Mouse (Mus musculus) ES-E14 (cell line): Measurements from ENCODE around the gene Sugp1. TPM values are rescaled to one million over a fixed set of nuclear protein-coding genes. Genes with fewer than 3 reads are reported as not detected.

Source experiments
- DNase-seq: peaks from one replicate; pipeline ENCODE4 v3.0.0-alpha.2; 2013; ENCODE audit warnings: low read depth, low spot score
- H3K27ac ChIP-seq: 2 replicates; pipeline ENCODE4 v1.5.1; 2012; ENCODE audit warnings: low read depth, mild to moderate bottlenecking, low read length, moderate library complexity, mixed read lengths; ENCODE audit not compliant: poor library complexity, insufficient read depth, severe bottlenecking
- H3K36me3 ChIP-seq: 2 replicates; pipeline ENCODE4 v1.6.1; 2012; ENCODE audit warnings: mild to moderate bottlenecking, low read length, moderate library complexity, mixed read lengths; ENCODE audit not compliant: control insufficient read depth, poor library complexity, insufficient read depth, severe bottlenecking
- H3K4me1 ChIP-seq, 2 experiments: fragments of 150-350 bp in 1 of 2; sonication (generic) in 1 of 2; 2 replicates each; pipeline ENCODE4 v1.6.1; 2012; ENCODE audit warnings: low read length in 2 of 2, mild to moderate bottlenecking in 1 of 2, mixed read lengths in 1 of 2; ENCODE audit not compliant: control insufficient read depth in 2 of 2, insufficient read depth in 2 of 2, poor library complexity in 1 of 2
- H3K4me3 ChIP-seq, 2 experiments: fragments of 150-350 bp in 1 of 2; sonication (generic) in 1 of 2; 2 replicates each; pipeline ENCODE4 v1.5.1; 2012; ENCODE audit warnings: low read length in 2 of 2, low read depth in 1 of 2, mild to moderate bottlenecking in 1 of 2, mixed read lengths in 1 of 2; ENCODE audit not compliant: insufficient read depth in 1 of 2, poor library complexity in 1 of 2, severe bottlenecking in 1 of 2
- H3K9ac ChIP-seq: 2 replicates; pipeline ENCODE4 v1.6.1; 2012; ENCODE audit warnings: low read depth, mild to moderate bottlenecking, low read length, mixed read lengths; ENCODE audit not compliant: poor library complexity, insufficient read depth, severe bottlenecking
- H3K9me3 ChIP-seq: fragments of 150-350 bp; sonication (generic); 2 replicates; pipeline ENCODE4 v1.6.1; 2012; ENCODE audit warnings: low read depth, mild to moderate bottlenecking, low read length; ENCODE audit not compliant: control insufficient read depth, insufficient read depth
- CHD2 ChIP-seq: IDR thresholded peaks from 2 replicates; pipeline ENCODE4 v1.6.1; 2014; ENCODE audit warnings: mild to moderate bottlenecking, low read depth, low read length, inconsistent platforms
- HCFC1 ChIP-seq: IDR thresholded peaks from 2 replicates; pipeline ENCODE4 v1.6.1; 2012; ENCODE audit warnings: low read length, inconsistent platforms, borderline replicate concordance; ENCODE audit not compliant: insufficient read depth
- MAFK ChIP-seq: IDR thresholded peaks from 2 replicates; pipeline ENCODE4 v1.6.1; 2014; ENCODE audit warnings: mild to moderate bottlenecking, low read depth, low read length, inconsistent platforms; ENCODE audit not compliant: insufficient read depth
- ZC3H11A ChIP-seq: IDR thresholded peaks from 2 replicates; pipeline ENCODE4 v1.6.1; 2012; ENCODE audit warnings: low read depth, mild to moderate bottlenecking, inconsistent platforms, low read length, borderline replicate concordance
- ZNF384 ChIP-seq: IDR thresholded peaks from 2 replicates; pipeline ENCODE4 v1.6.1; 2012; ENCODE audit warnings: low read depth, low read length, inconsistent platforms
- in situ Hi-C, 2 experiments: fragments of 600-800 bp; cut with MboI; formaldehyde crosslinking; loops; one replicate each; pipeline ENCODE4 v1.15.1; 2025; ENCODE audit warnings: low sequenced_read_pairs in 2 of 2, inconsistent platforms in 1 of 2; ENCODE audit not compliant: unreplicated experiment in 2 of 2
- total RNA-seq: library from RNA; depleted of rRNA; stranded (reverse); fragments of 300-350 nt; gene quantifications from 2 replicates; pipeline ENCODE4 v1.2.3, GENCODE M21; 2012

The Sugp1 gene
- total RNA-seq, 1 experiment: 38.5 TPM

- H3K4me3 ChIP-seq: no peak overlapping the region
- no peak for TF ChIP-seq CHD2
- no peak for TF ChIP-seq ZNF384
- TF ChIP-seq HCFC1: no peak
- TF ChIP-seq MAFK: no peak
- TF ChIP-seq ZC3H11A: no peak
- peaks cover 0 to 9% of the 10 kb centered on the region in 2 experiments; a peak in 1 of 4 replicates for H3K4me1 ChIP-seq
- no peaks in the 10 kb centered on the region for H3K36me3 ChIP-seq
- in situ Hi-C loops: no loop called here
- no peak overlapping the region for H3K27ac ChIP-seq
- H3K9me3 ChIP-seq: no peaks in the 10 kb centered on the region
- H3K9ac ChIP-seq: no peak overlapping the region
- no peak for DNase-seq
These were observed 56.7 kb downstream of the Sugp1 start for GRCm38 (mm10) chr8:70099276-70099675.

DNA sequence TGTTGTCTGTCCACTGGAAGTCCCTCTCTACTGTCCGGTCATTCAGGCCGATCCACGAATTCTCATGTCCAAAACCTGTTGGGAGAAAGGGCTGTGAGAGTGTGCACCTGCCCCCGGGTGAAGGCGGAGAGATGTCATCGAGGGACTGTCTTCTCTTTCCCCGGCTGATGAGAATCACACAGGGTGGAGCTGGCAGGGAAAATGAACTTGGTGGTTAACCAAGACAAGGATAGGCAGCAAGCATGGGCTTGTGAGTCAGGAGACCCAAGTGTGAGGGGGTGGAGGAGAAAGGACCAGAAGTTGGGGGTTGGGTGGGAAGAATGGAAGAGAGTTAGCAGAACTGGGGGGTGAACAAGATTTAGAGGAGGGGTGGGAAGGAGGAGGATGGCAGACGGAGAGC, 57.6 kb downstream of the Sugp1 start:
- no peak for DNase-seq
- no peak overlapping the region for H3K4me3 ChIP-seq
- H3K4me1 ChIP-seq: peaks cover 0 to 9% of the 10 kb centered on the region in 2 experiments; a peak in 1 of 4 replicates
- no peaks in the 10 kb centered on the region for H3K9me3 ChIP-seq
- in situ Hi-C loops: no loop called here
- no peaks in the 10 kb centered on the region for H3K36me3 ChIP-seq
- no peak overlapping the region for H3K27ac ChIP-seq
- H3K9ac ChIP-seq: no peak overlapping the region
- TF ChIP-seq ZNF384 (no peak), ZC3H11A (no peak), MAFK (no peak), HCFC1 (no peak), CHD2 (no peak)

DNA sequence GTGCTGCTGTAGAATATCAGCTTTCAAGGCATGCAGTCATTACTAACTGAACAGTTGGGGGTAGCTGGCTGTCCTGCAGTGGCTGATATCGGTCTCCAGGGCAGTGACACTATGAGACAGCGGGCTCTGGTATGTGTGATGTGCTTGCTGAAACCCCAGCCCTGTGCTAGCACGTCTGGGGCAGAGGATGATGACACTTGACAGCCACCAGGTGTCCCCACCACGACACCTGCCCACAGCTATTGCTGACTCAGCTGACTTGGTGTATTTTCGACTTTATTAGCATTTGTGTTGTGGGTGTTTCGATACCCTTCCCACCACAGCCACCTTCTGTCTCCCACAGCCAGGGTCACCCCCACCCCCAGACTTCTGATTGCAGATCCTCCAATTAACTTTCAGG, 61.9 kb downstream of the Sugp1 start:
- H3K36me3 ChIP-seq: no peaks in the 10 kb centered on the region
- H3K27ac ChIP-seq: no peak overlapping the region
- in situ Hi-C loops: no loop called here
- H3K9ac ChIP-seq: no peak overlapping the region
- TF ChIP-seq CHD2: no peak
- no peak for TF ChIP-seq HCFC1
- TF ChIP-seq MAFK: no peak
- no peak for TF ChIP-seq ZNF384
- no peak for TF ChIP-seq ZC3H11A
- no peak overlapping the region for H3K4me3 ChIP-seq
- H3K4me1 ChIP-seq: peaks cover 0 to 7% of the 10 kb centered on the region in 2 experiments; a peak in 1 of 4 replicates
- no peaks in the 10 kb centered on the region for H3K9me3 ChIP-seq
- DNase-seq: no peak

GRCm38 (mm10) chr8:70104922-70105321, 62.3 kb downstream of the Sugp1 start:
- Histone ChIP-seq H3K4me1 (peaks cover 0 to 4% of the 10 kb centered on the region in 2 experiments; a peak in 1 of 4 replicates), H3K9me3 (no peaks in the 10 kb centered on the region), H3K36me3 (no peaks in the 10 kb centered on the region), H3K9ac (no peak overlapping the region), H3K4me3 (no peak overlapping the region), H3K27ac (no peak overlapping the region)
- DNase-seq: no peak
- in situ Hi-C loops: no loop called here
- TF ChIP-seq HCFC1 (no peak), ZC3H11A (no peak), CHD2 (no peak), MAFK (no peak)

- Histone ChIP-seq H3K9ac (no peak overlapping the region), H3K9me3 (no peaks in the 10 kb centered on the region), H3K36me3 (no peaks in the 10 kb centered on the region), H3K4me3 (no peak overlapping the region), H3K27ac (no peak overlapping the region), H3K4me1 (peaks cover 0 to 2% of the 10 kb centered on the region in 2 experiments; a peak in 1 of 4 replicates)
- DNase-seq: no peak
- in situ Hi-C loops: no loop called here
- TF ChIP-seq MAFK (no peak), ZNF384 (no peak)
These were observed 67.8 kb downstream of the Sugp1 start for GRCm38 (mm10) chr8:70110451-70110850.
